Mouse (Mus musculus) brown adipose tissue, adult 24 weeks (tissue): ENCODE measurements around the gene Lime1. TPM values are rescaled to one million over a fixed set of nuclear protein-coding genes. Genes with fewer than 3 reads are reported as not detected.

Experiments used
- H3K27ac ChIP-seq: fragments of 200-500 bp; replicated peaks from 2 replicates; pipeline ENCODE4 v1.5.1; 2012; ENCODE audit warnings: low read depth, mild to moderate bottlenecking, low read length
- H3K4me1 ChIP-seq: fragments of 200-500 bp; 2 replicates; pipeline ENCODE4 v1.6.1; 2012; ENCODE audit warnings: low read length, mixed read lengths; ENCODE audit not compliant: control insufficient read depth, insufficient read depth, insufficient read length
- H3K4me3 ChIP-seq: fragments of 200-500 bp; 2 replicates; pipeline ENCODE4 v1.5.1; 2012; ENCODE audit warnings: low read depth, mild to moderate bottlenecking, low read length, moderate library complexity; ENCODE audit not compliant: insufficient read depth
- polyA plus RNA-seq: library from polyadenylated mRNA; stranded (reverse); fragments of >200 nt; gene quantifications from 2 replicates; pipeline ENCODE4 v1.2.4, GENCODE M21; 2012; ENCODE audit not compliant: missing spikeins, insufficient read depth, insufficient read length

The Lime1 gene
- polyA plus RNA-seq, 1 experiment = 3.0 TPM

DNA sequence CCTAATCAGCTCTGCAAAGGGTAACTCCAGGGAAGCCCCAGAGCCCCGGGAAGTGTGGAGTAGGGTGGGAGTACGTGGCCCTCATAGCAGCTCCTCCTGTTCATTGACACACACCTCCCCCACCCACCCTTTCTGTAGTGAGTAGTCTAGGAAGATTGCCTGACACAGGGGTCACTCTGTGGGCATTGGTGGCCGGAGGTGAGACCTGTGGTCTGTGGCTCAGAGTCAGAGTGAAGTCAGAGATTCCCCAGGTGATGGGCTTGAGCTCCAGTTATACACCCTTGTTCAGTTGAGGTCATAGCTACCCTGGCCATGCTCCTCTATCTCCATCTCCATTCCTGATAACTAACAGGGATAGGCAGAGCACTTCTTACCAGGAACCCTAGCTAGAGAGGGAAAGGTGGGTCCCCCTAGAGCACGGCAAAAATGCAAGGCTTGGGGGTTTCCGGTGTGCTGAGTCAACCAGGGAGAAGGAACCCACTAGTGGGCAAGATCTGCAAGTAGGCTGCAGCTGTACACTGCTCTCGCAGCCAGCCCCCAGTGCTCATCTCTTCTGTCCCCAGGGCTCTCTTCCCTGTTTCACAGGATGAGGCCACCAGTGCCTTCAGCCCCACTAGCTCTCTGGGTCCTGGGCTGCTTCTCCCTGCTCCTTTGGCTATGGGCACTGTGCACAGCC is 1.9 kb downstream of the Lime1 start:
- Histone ChIP-seq H3K27ac (no peak overlapping the region), H3K4me3 (no peak overlapping the region), H3K4me1 (no peaks in the 10 kb centered on the region; the same call in 1 of the 2 replicates)

DNA sequence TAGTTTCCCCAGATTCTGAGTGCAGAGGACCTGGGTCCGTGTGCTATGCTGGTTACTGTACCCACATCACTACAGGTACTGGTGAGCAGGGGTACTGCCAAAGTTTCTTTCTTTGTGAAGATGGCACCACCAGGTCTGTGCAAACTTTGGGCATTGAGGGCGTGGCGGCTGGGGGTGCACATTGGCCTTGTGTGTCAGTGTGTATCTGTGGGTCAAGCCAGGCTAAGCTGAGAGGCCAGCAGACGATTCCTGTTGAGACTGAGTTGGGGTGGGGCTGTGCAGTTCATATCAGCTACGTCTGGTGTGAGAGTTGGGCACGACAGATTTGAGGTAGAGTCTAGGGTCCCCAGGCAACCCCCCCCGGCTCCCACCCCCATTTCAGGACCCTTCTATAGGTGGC is 4.6 kb downstream of the Lime1 start:
- Histone ChIP-seq H3K4me3 (no peak overlapping the region), H3K4me1 (no peaks in the 10 kb centered on the region; the same call in 1 of the 2 replicates), H3K27ac (no peak overlapping the region)

DNA sequence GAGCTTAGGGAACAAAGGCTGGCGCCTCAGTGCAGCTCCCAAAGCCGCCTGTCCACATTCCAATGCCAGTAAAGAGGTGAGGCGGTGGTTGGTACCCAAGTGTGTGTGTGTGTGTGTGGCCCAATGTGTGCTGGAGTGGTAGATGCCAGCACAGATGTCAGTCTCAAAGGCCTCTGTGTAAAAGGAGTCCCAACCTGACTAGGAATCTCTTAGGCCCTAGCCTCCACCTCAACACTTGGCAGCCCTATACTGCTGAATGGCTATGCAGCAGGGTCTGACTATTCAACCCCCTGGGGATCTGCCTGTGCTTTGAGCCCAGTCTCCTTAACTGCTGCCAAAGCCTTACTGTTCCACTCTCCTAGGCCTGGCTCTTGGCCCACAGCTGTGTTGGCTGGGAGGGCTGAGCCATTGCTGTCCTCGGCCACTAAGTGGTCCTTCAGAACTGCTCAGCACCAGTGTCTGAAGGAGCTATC is 5.1 kb downstream of the Lime1 start:
- no peaks in the 10 kb centered on the region; the same call in 1 of the 2 replicates for H3K4me1 ChIP-seq
- H3K27ac ChIP-seq = no peak overlapping the region
- H3K4me3 ChIP-seq = no peak overlapping the region

DNA sequence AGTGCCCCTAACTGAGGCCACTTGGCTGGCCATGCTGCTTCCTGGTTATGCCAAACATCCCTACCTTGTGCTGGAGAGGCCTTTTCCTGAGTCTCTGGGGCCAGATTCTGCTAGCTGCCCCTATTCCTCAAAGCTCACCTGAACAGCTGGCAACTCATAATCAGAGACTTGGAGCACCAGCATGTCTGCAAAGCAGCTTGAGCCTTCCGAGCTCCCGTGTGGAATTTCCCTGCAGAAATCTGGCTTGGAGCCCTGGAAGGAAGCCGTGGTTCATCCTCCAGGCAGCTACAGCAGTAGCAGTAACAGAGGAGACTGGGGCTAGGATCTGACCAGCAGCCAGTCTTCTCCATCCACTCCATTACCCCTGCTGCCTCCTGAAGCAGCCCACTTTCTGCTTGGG is 6.0 kb downstream of the Lime1 start:
- Histone ChIP-seq H3K4me1 (no peaks in the 10 kb centered on the region; the same call in 1 of the 2 replicates), H3K4me3 (no peak overlapping the region), H3K27ac (no peak overlapping the region)

DNA sequence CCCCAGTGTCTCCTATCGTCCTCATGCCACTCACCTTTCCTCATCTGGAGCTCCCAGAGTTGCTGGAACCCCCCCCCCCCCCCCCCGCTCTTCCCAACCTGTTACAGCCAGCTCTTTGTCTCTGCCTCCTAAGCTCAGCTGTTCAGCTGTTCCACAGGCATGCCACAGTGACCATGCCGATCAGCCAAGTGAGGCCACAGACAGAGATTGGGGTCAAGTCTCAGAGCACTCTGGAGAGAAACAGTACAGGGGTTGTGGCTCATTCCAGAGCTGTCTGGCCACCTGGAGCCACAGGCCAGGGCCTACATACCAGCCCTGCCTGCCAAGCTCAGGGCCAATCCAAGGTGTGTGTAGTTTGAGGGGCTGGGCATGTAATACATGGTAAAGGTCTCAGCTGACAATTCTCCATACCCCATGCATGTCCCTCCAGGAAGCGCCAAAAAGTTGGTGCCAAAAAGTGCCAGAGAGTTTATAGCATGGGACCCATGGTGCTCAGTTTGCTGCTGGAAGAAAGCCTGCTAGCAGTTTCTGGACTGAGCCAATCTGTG is 6.9 kb downstream of the Lime1 start:
- Histone ChIP-seq H3K27ac (no peak overlapping the region), H3K4me1 (no peaks in the 10 kb centered on the region; the same call in 1 of the 2 replicates), H3K4me3 (no peak overlapping the region)

DNA sequence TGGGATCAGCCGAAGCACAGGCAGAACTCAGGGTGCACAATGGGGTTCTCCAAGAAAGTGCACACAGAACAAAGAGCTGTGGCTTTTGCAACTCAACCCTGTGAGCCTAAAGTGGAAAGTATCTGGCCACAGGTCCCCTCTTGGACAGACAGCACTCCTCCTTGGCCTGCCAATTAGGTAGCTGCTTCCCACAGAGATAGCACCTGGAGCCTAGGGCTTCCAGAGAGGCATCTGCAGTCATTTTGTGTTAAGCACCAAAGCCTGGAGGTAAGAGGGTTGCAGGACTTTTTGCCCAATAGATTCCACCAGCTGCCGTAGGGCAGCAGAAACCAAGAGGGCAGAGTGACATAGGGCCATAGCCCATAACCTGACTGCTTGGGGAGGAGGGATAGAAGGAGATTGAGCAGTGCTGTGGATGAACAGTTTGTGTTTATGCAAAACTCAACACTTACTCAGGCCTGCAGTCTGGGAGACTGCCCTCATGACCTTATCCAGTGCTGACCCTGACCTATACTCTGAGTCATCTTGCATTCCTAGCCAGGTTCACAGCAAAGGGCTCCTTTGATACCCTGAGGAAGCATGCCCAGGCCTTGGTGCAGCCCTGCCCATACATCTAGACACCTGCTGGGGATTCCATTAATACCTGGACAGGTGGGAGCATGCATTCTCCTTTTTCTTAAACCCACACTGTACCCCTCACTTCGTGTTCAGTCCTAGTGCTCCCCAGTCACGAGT is 10.4 kb downstream of the Lime1 start:
- Histone ChIP-seq H3K4me3 (no peak overlapping the region), H3K4me1 (no peaks in the 10 kb centered on the region; the same call in 1 of the 2 replicates), H3K27ac (no peak overlapping the region)

DNA sequence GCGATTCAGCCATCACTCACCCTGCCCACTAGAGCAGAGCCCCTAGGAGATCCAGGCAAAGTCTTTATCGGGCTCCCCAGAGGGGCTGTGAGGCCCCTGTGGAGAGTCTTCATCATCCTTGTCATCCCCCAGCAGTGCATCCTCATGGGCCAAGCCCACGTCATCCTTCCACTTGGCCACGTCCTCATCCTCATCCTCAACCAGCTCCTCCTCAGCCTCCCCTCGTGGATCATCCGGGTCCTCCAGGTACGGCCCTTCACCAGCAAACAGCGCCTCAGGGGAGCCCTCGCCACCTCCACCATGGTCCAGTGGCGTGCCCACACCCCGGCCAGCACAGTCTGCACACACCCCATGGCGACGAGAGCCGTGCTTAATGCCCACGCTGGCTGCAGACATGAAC is 11.1 kb downstream of the Lime1 start:
- no peak overlapping the region for H3K27ac ChIP-seq
- H3K4me1 ChIP-seq = no peaks in the 10 kb centered on the region; the same call in 1 of the 2 replicates
- H3K4me3 ChIP-seq = no peak overlapping the region

DNA sequence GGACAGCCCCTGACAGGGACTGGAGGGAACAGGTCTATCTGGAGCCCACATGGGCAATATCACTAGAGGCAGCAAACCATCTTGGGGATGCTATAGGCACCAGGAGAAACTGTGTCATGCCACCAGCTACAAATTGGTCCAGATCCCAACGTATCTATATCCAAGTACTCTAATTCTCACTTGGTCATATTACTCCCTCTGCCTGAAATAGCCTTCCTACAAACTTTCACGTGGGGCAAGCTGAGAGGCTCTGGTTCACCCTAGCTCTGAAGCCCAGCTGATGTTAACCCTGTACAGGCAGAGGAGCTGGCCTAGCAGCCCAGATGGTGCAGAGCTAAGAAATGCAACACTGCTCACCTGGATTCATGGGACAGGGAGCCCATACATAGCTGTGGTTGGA is 11.7 kb downstream of the Lime1 start:
- no peaks in the 10 kb centered on the region; the same call in 1 of the 2 replicates for H3K4me1 ChIP-seq
- no peak overlapping the region for H3K27ac ChIP-seq
- no peak overlapping the region for H3K4me3 ChIP-seq

DNA sequence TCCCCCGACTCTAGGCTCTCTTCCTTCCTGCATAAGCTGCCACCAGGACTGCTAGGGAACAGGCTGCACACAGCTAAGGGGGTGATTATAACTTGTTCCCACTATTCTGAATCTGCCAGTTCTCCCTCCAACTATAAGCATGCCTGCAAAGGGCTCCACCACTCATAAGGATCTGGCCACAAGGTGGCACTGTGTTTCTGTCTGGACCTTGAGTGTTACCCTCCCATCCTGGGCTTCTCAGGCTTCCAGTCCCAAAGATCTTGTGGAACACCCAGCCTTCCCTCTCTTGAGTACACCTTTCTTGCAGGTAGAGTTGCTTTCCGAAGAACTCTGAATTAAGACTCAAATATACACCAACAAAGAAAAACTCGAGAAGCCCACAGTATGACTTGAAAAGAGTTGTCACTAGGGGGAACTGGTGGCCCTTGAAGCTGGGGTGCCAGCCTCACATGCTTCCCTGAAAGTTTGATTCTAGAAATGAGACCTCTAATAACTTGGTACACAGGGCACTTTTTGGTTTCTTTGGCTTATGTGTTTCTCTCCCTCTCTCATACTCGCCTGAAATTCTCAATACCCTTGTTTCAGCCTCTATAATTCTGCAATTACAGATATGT is 12.8 kb downstream of the Lime1 start:
- Histone ChIP-seq H3K27ac (no peak overlapping the region), H3K4me3 (no peak overlapping the region), H3K4me1 (no peaks in the 10 kb centered on the region)

DNA sequence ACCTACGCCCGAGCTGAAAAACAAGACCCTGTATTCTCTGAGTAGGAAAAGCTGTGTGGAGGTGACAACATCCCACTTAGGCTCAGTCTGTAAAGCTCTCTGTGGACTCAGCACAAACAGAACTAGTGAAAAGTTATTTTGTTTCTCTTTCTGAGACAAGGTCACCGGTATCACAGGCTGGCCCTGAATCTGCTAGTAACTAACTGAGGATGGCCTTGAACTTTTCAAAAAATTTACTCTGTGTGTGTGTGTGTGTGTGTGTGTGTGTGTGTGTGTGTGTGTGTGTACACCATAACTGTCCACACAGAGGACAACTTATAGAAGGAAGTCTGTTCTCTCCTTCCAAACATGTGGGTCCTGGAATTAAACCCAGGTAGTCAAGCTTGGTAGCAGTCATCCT is 14.2 kb downstream of the Lime1 start:
- no peaks in the 10 kb centered on the region for H3K4me1 ChIP-seq
- no peak overlapping the region for H3K4me3 ChIP-seq
- no peak overlapping the region for H3K27ac ChIP-seq

DNA sequence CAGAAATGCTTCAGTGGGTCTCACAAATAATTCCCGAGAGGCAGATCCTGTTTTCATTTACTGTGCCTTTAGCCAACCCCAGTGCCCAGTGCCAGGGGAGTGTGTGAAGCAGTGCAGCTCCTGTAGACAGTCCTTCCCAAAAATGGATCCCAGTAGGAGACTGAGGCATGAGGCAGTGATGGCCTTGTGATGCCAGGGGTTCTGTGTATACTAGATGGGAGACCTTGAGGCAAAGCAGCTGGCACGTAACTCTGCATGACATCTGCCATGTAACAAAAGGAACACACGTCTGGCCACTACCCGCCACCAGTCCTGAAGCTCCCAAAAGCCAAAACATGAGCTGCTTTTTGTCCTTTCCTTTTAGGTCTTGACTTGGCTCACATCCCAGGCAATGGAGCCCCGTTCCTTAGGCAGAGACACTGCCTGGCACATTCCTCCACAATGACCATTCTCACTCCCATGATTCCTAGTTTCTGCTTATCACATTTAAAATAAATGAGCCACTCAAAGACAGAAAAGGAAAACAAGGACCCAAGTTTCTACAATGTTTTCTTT is 17.4 kb downstream of the Lime1 start:
- no peaks in the 10 kb centered on the region for H3K4me1 ChIP-seq
- no peak overlapping the region for H3K4me3 ChIP-seq
- H3K27ac ChIP-seq = no peak overlapping the region

DNA sequence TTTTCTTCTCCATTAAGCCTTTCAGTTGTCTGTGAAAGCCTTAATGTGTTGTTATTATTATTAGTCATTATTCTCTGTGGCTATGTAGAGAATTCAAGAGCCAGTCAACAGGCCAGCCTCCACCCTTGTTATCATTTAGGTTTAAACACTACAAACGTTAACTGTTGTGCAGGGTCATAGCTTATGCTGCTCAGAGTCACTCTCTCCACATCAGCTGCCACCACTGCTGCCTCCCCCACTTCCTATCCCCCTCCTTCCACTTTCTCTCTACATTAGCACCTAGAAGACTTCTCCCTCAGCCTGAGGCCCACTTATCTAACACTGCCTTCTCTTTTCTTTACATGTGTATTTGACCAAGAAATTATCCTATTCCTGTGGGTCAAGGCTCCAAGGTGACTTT is 21.6 kb downstream of the Lime1 start:
- no peak overlapping the region for H3K4me3 ChIP-seq
- H3K4me1 ChIP-seq = no peaks in the 10 kb centered on the region
- H3K27ac ChIP-seq = no peak overlapping the region

DNA sequence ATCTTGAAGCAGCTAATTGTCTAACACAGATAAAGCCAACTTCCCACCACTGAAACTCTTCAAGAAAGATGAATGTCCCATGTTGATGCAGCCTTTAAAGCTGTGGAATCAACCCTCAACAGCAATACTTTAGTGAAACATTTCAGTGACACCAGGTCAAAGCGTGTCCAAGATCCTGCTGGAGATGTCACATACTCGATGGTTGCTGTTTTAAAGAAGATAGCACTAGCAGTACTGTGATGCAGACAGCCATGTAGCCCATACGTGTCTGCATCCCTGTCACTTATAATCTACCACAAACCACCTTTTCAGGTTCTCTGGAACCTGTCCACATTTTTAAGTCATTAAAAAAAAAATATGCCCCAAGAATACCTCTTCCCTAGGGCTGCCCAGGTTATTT is 23.8 kb downstream of the Lime1 start:
- H3K27ac ChIP-seq = no peak overlapping the region
- no peaks in the 10 kb centered on the region for H3K4me1 ChIP-seq
- no peak overlapping the region for H3K4me3 ChIP-seq

DNA sequence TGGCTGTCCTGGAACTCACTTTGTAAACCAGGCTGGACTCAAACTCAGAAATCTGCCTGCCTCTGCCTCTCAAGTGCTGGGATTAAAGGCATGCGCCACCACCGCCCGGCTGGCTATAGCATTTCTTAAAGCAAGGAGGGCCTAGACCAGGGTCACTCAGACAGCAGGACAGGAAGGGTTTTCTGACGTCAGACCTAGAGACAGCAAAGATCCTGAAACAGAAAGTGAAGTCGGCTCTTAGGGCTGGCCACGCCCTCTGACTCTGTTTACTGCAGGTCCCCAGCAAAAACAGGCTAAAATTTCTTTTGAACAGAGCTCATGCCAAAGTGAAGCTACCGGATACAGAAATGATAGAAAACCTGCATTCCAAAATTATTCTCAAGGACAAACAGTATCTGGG is 29.8 kb downstream of the Lime1 start:
- Histone ChIP-seq H3K27ac (no peak overlapping the region), H3K4me3 (no peak overlapping the region), H3K4me1 (no peaks in the 10 kb centered on the region)
